Mouse (Mus musculus) kidney, adult 11 months (tissue): Measurements from ENCODE around the gene AU021092.

Source experiments
- DNase-seq: peaks from one replicate; pipeline ENCODE4 v3.0.0; 2022

The AU021092 gene

DNA sequence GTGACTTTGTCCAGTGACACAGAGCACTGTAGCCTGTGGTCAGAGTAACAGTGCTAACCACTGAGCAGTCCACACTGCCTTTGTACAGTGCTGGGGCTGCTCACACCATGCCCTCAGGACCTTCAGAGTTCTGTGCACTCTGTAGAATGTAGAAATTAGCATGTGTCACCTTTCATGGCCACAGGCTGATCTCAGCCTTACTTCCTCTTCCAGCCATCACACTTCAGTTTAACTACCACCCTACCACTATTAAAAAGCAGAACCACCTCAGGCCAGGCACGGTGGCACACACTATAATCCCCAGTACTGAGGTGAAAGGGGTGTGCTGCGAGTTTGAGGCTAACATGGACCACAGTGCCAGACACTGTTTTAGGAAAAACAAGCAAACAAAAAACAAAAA is 11.7 kb downstream of the AU021092 start:
- DNase-seq, result no peak

DNA sequence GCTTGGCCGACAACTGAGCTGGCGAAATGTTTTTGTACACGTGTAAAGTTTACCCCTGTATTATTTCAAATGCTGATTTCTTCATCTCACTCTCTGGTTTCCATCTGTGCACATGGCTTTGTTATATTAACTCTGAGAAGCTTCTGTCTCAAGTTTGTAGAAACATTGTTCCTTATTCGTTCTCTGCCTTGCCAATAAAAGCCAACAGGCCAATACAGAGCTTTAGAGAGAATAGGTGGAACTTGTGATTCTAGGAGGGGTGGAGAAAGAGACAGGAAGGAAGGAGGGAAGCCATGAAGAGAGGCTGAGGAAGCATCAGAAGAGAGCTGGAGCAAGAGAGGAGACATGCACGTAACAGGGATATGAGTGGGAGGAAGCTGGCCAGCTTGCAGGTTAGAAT is 16.0 kb downstream of the AU021092 start:
- DNase-seq, result no peak

GRCm38 (mm10) chr16:5205431-5205970 is 16.6 kb downstream of the AU021092 start:
- no peak for DNase-seq

- DNase-seq, result peak; percentile 75
Observed at GRCm38 (mm10) chr16:5203668-5204433, 18.2 kb downstream of the AU021092 start, which contains the start of gene Nagpa. Nagpa (minus strand) TSS chr16:5204012.

DNA sequence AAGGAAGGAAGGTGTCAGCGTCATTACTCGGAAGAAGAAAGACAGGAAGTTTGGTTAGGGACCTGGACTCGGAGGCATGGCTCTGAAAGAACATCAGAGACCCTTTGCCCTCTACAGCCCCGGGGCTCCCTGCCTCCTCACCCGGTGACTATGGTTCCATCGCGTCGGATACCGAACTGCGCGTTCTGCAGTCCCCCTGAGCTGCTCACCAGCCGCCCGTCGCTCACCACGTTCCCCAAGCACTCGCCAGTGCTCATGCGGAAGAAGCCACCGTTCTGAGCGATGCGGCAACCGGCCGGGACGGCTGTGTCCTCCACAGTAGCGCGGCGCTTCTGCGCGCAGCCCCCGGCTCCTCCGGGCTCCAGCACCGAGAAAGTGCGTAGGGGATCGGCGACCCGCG is 18.9 kb downstream of the AU021092 start:
- DNase-seq, result no peak

DNA sequence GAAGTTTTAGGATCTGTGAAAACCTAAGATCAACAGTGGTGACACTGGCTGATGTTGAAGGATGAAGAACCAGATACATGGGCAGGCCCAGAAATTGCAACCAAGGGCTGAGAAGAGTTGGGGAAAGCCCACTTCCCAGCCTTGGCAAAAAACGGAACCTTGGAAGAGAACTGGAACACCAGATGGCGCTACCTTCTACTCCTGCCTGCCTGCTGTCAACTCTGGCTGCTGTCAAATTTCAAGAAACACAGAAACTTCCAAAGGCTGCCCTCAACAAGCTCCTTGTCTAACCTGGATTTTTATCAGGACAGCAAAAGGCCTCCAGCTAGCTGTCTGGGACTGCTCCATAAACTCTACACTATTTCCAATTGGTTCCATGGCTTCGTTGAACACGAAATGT is 19.4 kb downstream of the AU021092 start:
- DNase-seq, result peak; percentile 40

GRCm38 (mm10) chr16:5195080-5195479 is 27.0 kb downstream of the AU021092 start:
- DNase-seq, result peak; percentile 42

DNA sequence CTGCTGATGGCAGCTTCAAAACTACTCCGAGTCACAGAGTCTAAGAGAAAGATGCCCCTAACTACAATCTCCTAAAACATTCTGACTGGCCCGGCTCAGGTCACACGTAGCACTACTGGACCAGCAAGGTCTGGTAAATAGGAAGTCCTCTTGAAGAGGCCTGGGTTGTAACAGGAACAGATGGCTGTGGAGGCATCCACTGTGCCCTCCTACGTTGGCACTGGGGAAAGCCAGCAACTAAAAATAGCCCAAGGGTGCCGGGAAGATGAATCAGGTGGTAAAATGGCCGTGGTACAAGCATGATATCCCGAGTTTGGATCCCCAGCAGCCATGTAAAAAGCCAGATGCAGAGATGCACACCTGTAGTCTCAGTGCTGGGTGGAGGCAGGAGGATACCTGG is 35.9 kb downstream of the AU021092 start:
- DNase-seq, result no peak

DNA sequence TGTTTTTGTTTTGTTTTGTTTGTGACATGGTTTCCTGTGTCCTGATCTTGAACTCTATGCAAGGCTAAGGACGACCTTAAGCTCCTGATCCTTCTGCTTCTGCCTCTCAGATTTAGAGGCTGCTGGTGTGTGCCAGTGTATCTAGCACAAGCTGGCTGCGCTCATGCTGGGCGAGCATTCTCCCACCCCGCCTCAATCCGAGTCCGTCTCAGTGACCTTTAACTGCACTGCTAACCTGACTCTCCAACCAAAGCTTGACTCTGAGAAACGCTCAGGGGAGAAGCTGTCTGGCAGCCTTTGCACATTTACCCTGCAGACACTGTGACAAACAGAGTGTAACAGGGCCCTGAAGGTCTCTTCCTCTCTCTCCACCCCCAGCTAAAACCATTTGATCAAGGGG is 36.4 kb downstream of the AU021092 start:
- peak; percentile 19 for DNase-seq

DNA sequence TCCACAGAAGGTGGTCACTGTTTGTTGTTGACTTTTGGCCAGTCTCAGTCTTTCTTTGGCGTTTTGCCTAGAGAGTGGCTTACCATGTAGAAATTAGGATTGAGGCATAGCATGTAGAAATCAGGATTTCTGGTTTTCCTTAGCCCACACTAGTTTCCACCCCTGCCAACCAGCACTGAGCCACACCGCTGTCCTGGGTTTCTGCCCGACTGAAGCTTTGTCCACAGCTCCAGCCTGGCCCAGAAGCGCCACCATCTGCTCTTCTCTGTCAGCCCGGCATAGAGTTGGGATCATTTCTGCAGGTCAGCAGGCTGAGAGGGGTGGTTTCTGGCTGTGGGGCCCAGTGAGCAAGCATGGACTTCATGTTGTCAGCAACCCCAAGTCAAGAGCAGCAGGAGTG is 37.1 kb downstream of the AU021092 start:
- DNase-seq, result no peak

GRCm38 (mm10) chr16:5184101-5184500 is 38.0 kb downstream of the AU021092 start:
- no peak for DNase-seq

- DNase-seq, result no peak
Observed at GRCm38 (mm10) chr16:5183310-5183975, 38.7 kb downstream of the AU021092 start.

DNA sequence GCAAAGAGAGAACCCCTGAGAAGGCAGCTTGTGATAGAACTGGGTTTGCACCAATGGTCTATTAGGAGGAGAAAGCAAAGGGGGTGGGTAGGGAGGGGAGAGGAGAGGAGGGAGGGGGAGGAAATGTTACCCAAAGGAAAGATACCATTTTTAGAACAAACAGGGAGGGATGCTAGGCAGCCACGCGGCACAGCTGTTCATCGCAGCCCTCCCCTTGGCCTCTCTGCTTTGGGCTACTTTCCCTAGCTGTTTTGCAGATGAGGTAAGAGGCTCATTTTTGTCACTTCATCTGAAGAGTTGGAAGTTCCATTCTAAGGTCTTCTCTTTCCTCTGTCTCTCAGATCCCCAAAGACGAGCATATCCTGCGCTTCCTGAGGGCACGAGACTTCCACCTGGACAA is 49.5 kb downstream of the AU021092 start:
- DNase-seq, result no peak

DNA sequence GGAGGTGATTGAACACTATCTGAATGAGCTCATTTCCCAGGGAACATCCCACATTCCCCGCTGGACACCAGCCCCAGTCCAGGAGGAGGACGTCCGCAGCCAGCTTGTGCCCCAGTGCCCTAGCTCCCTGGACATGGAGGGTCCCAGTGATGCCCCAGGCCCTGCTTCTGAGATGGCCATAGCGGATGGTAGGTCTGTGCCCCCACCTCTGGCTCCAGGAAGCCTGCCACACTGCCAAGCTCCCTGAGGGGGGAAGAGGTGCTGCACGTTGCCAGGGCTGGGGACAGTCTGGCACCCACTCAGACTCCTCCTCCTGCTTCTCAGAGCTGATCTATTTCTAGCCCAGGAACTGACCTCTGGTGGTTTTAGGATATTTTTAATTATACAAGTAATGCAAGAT is 53.3 kb downstream of the AU021092 start:
- DNase-seq, result no peak

DNA sequence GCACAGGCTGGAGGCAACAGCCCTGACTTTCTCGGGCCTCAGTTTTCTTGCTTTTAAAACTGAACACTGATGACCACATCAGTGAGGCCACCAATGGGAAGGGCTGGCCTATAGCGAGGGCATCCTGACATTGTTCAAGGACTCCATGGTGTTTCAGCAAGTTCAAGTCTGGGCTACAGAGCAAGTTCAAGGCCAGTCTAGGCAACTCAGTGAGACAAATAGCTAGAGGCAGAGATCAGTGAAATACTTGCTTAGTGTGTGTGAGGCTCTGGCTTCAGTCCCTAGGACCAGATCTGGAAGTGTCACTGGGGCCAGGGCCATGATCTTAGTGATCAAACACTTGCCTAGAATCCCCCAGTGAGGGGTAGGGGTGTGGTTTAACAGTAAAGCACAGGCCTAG is 54.1 kb downstream of the AU021092 start:
- DNase-seq, result no peak

DNA sequence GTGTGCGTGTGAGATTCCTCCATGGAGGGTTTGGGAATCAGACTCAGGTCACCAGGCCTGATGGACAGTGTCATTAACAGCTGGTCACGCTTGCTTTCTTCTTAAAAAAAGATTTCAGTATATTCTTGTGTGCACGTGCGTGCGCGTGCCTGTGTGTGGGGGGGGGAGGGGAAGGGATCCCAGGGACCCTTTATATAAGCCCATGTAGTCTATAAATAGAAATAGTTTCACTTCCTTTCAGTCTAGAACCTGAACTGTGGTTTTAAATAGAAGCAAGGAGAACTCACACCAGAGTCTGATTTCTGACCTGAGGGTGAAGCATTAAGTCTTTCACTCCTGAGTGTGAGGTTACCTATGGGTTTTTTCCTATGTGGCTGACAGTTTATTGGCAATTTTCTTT is 57.8 kb downstream of the AU021092 start:
- DNase-seq, result no peak
